Mouse (Mus musculus): ENCODE data around the gene Irf6.

- TF ChIP-seq CTCF (IDR thresholded peaks at IDR 0.05; ENCODE audit: low read depth, low read length) (no peak), TAL1 (conservative IDR thresholded peaks at IDR 0.05; ENCODE audit: low read depth, low read length) (no peak), POLR2AphosphoS5 (IDR thresholded peaks at IDR 0.05; ENCODE audit: insufficient replicate concordance, low read depth, low read length) (no peak), GATA1 (IDR thresholded peaks at IDR 0.05; ENCODE audit: borderline replicate concordance, low read length) (no peak), GATA2 (IDR thresholded peaks at IDR 0.05; ENCODE audit: borderline replicate concordance, low read depth, low read length) (no peak)
These were observed 14.8 kb upstream of the Irf6 start for GRCm38 (mm10) chr1:193138087-193138486.

Data from G1E (cell line).